Mouse (Mus musculus): ENCODE measurements around the gene Agbl4. TPM values are rescaled to one million over a fixed set of nuclear protein-coding genes. Genes with fewer than 3 reads are reported as not detected.

Agbl4 gene
- total and polyA plus RNA-seq, 3 experiments: not detected

GRCm38 (mm10) chr4:111510129-111510528 is 1112.7 kb downstream of the Agbl4 start:
- no peak overlapping the region for H3K27ac ChIP-seq (ENCODE audit: control insufficient read depth, low read depth, low read length)
- TF ChIP-seq ZMIZ1 (IDR thresholded peaks at IDR 0.05; ENCODE audit: low read depth, low read length): no peak
- TF ChIP-seq ZKSCAN1 (IDR thresholded peaks at IDR 0.05; ENCODE audit: low read depth, low read length): no peak
- TF ChIP-seq KAT2A (conservative IDR thresholded peaks at IDR 0.05; ENCODE audit: low read depth, low read length): no peak
- no peak for TF ChIP-seq RCOR1 (IDR thresholded peaks at IDR 0.05; ENCODE audit: low read depth, low read length)
- H3K9me3 ChIP-seq (replicated peaks; ENCODE audit: insufficient read depth, low read length): no peaks in the 10 kb centered on the region
- H3K36me3 ChIP-seq (ENCODE audit: control insufficient read depth in 1 of 2, insufficient read depth in 2 of 2, low read length in 2 of 2): no peaks in the 10 kb centered on the region
- no peaks in the 10 kb centered on the region for H3K79me2 ChIP-seq (ENCODE audit: control insufficient read depth, insufficient read depth, low read length, poor library complexity)
- H3K4me1 ChIP-seq (ENCODE audit: control insufficient read depth in 1 of 2, insufficient read depth in 2 of 2, low read length in 2 of 2): no peaks in the 10 kb centered on the region
- no peak overlapping the region for H3K9ac ChIP-seq (ENCODE audit: control insufficient read depth, low read depth, low read length, poor library complexity, severe bottlenecking)
- DNase-seq (ENCODE audit: low read depth, low spot score): no peak
- H3K27me3 ChIP-seq (ENCODE audit: control insufficient read depth in 1 of 2, insufficient read depth in 2 of 2, low read length in 2 of 2): no peaks in the 10 kb centered on the region
- H3K4me3 ChIP-seq (ENCODE audit: control insufficient read depth in 1 of 2, insufficient read depth in 1 of 2, low read depth in 2 of 2, low read length in 2 of 2): no peak overlapping the region

DNA sequence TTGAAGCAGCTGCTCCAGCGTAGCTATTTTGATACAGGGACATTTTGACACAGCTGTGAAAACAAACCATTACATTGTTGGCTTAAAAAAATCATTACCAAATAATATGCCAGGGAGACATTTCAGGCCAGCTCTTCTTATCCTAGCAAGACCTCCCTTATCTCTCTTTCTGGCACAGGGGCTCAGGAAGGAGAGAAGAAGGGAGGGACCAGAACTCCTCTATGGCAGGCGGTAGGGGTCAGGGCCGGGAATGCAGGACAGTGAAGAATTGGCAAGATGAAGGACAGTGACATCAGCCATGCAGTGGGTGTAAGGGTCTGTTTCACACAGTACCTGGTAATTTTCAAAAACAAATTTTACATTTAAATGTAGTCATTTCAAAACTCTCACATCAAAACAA is 1116.5 kb downstream of the Agbl4 start:
- Histone ChIP-seq H3K27me3 (ENCODE audit: control insufficient read depth in 1 of 2, insufficient read depth in 2 of 2, low read length in 2 of 2) (no peaks in the 10 kb centered on the region), H3K79me2 (ENCODE audit: control insufficient read depth, insufficient read depth, low read length, poor library complexity) (no peaks in the 10 kb centered on the region), H3K4me1 (ENCODE audit: control insufficient read depth in 1 of 2, insufficient read depth in 2 of 2, low read length in 2 of 2) (no peaks in the 10 kb centered on the region), H3K9ac (ENCODE audit: control insufficient read depth, low read depth, low read length, poor library complexity, severe bottlenecking) (no peak overlapping the region), H3K4me3 (ENCODE audit: control insufficient read depth in 1 of 2, insufficient read depth in 1 of 2, low read depth in 2 of 2, low read length in 2 of 2) (no peak overlapping the region), H3K27ac (ENCODE audit: control insufficient read depth, low read depth, low read length) (no peak overlapping the region), H3K36me3 (ENCODE audit: control insufficient read depth in 1 of 2, insufficient read depth in 2 of 2, low read length in 2 of 2) (no peaks in the 10 kb centered on the region), H3K9me3 (replicated peaks; ENCODE audit: insufficient read depth, low read length) (no peaks in the 10 kb centered on the region)
- TF ChIP-seq ZMIZ1 (IDR thresholded peaks at IDR 0.05; ENCODE audit: low read depth, low read length) (no peak), ETS1 (IDR thresholded peaks at IDR 0.05; ENCODE audit: low read depth, low read length) (no peak), MEF2A (IDR thresholded peaks at IDR 0.05; ENCODE audit: extremely low read depth, insufficient replicate concordance, low read depth, low read length, poor library complexity, severe bottlenecking) (no peak), CHD2 (IDR thresholded peaks at IDR 0.05; ENCODE audit: low read length) (no peak), POLR2A (IDR thresholded peaks at IDR 0.05; ENCODE audit: control insufficient read depth in 1 of 2, insufficient read depth in 1 of 2, low read depth in 1 of 2, low read length in 2 of 2, poor library complexity in 1 of 2) (no peak), NELFE (IDR thresholded peaks at IDR 0.05; ENCODE audit: low read depth, low read length) (no peak), USF2 (IDR thresholded peaks at IDR 0.05; ENCODE audit: borderline replicate concordance in 1 of 2, insufficient read depth in 1 of 2, low read depth in 1 of 2, low read length in 2 of 2) (no peak), BHLHE40 (IDR thresholded peaks at IDR 0.05; ENCODE audit: borderline replicate concordance, low read depth, low read length) (no peak), MAZ (IDR thresholded peaks at IDR 0.05; ENCODE audit: low read depth, low read length) (no peak), KAT2A (conservative IDR thresholded peaks at IDR 0.05; ENCODE audit: low read depth, low read length) (no peak), CHD1 (IDR thresholded peaks at IDR 0.05; ENCODE audit: low read depth, low read length) (no peak), TCF12 (IDR thresholded peaks at IDR 0.05; ENCODE audit: low read depth, low read length) (no peak), NRF1 (IDR thresholded peaks at IDR 0.05; ENCODE audit: insufficient read depth, low read depth, low read length, poor library complexity, severe bottlenecking) (no peak)
- DNase-seq (ENCODE audit: low read depth, low spot score): no peak
